Mouse (Mus musculus): ENCODE results near the gene Cdk2ap2. TPM values are rescaled to one million over a fixed set of nuclear protein-coding genes. Genes with fewer than 3 reads are reported as not detected.
A peak's percentile ranks its signal among the peaks of the same experiment; 100 is the strongest.

The Cdk2ap2 gene
- polyA plus RNA-seq, 1 experiment from 2014 or later, result 86.0 TPM

- Histone ChIP-seq H3K9me3 (replicated peaks; ENCODE audit: control insufficient read depth, low read length) (no peaks in the 10 kb centered on the region), H3K27ac (ENCODE audit: low read length) (no peak overlapping the region), H3K36me3 (ENCODE audit: control insufficient read depth, insufficient read depth) (no peaks in the 10 kb centered on the region), H3K4me1 (ENCODE audit: control insufficient read depth, insufficient read depth, low read length) (0 out of 2 replicates have a peak, but pooled peaks cover 3% of the 10 kb centered on the region), H3K4me3 (ENCODE audit: low read length) (no peak overlapping the region), H3K4me2 (ENCODE audit: low read depth, low read length) (no peak overlapping the region), H3K27me3 (ENCODE audit: control insufficient read depth, insufficient read depth, low read length) (no peaks in the 10 kb centered on the region), H3K9ac (ENCODE audit: low read length) (no peak overlapping the region)
- WGBS, result 85% methylated on average over 6 of the region's 6 CpGs
- ATAC-seq (replicated peaks; ENCODE audit: extremely low read depth, insufficient read depth, low FRiP score), result no peak
Measured at GRCm38 (mm10) chr19:4140147-4140546, 43.2 kb downstream of the Cdk2ap2 start.

- no peak overlapping the region for H3K4me2 ChIP-seq (ENCODE audit: low read depth, low read length)
- ATAC-seq (replicated peaks; ENCODE audit: extremely low read depth, insufficient read depth, low FRiP score), result no peak
- H3K27ac ChIP-seq (ENCODE audit: low read length), result no peak overlapping the region
- 83% methylated on average over 18 of the region's 18 CpGs for WGBS
- H3K4me1 ChIP-seq (ENCODE audit: control insufficient read depth, insufficient read depth, low read length), result 0 out of 2 replicates have a peak, but pooled peaks cover 3% of the 10 kb centered on the region
- no peaks in the 10 kb centered on the region for H3K27me3 ChIP-seq (ENCODE audit: control insufficient read depth, insufficient read depth, low read length)
- H3K36me3 ChIP-seq (ENCODE audit: control insufficient read depth, insufficient read depth), result no peaks in the 10 kb centered on the region
- H3K4me3 ChIP-seq (ENCODE audit: low read length), result no peak overlapping the region
- no peak overlapping the region for H3K9ac ChIP-seq (ENCODE audit: low read length)
- no peaks in the 10 kb centered on the region; the same call in 1 of the 2 replicates for H3K9me3 ChIP-seq (replicated peaks; ENCODE audit: control insufficient read depth, low read length)
Measured at GRCm38 (mm10) chr19:4142416-4143173, 45.6 kb downstream of the Cdk2ap2 start.

- no peak for ATAC-seq (replicated peaks; ENCODE audit: extremely low read depth, insufficient read depth, low FRiP score)
- H3K36me3 ChIP-seq (ENCODE audit: control insufficient read depth, insufficient read depth), result no peaks in the 10 kb centered on the region
- no peaks in the 10 kb centered on the region; the same call in 1 of the 2 replicates for H3K9me3 ChIP-seq (replicated peaks; ENCODE audit: control insufficient read depth, low read length)
- H3K4me2 ChIP-seq (ENCODE audit: low read depth, low read length), result no peak within 1 kb of the TSS
- 71% methylated on average over 7 of the region's 7 CpGs for WGBS
- H3K27ac ChIP-seq (ENCODE audit: low read length), result peak within 1 kb of the TSS; percentile 60
- H3K9ac ChIP-seq (ENCODE audit: low read length), result no peak within 1 kb of the TSS
- no peak within 1 kb of the TSS for H3K4me3 ChIP-seq (ENCODE audit: low read length)
- H3K27me3 ChIP-seq (ENCODE audit: control insufficient read depth, insufficient read depth, low read length), result no peaks in the 10 kb centered on the region
- peaks cover 1% of the 10 kb centered on the region; the same call in 1 of the 2 replicates for H3K4me1 ChIP-seq (ENCODE audit: control insufficient read depth, insufficient read depth, low read length)
Measured at GRCm38 (mm10) chr19:4143759-4144268, 46.8 kb downstream of the Cdk2ap2 start, which contains the start of gene Cabp4. Gene Cabp4, minus strand, starts transcription at chr19:4144033.

- no peaks in the 10 kb centered on the region for H3K27me3 ChIP-seq (ENCODE audit: control insufficient read depth, insufficient read depth, low read length)
- no peak overlapping the region for H3K4me2 ChIP-seq (ENCODE audit: low read depth, low read length)
- ATAC-seq (replicated peaks; ENCODE audit: extremely low read depth, insufficient read depth, low FRiP score), result no peak
- peak overlapping the region; percentile 60 for H3K27ac ChIP-seq (ENCODE audit: low read length)
- H3K9me3 ChIP-seq (replicated peaks; ENCODE audit: control insufficient read depth, low read length), result no peaks in the 10 kb centered on the region; the same call in 1 of the 2 replicates
- no peak overlapping the region for H3K4me3 ChIP-seq (ENCODE audit: low read length)
- no peak overlapping the region for H3K9ac ChIP-seq (ENCODE audit: low read length)
- no peaks in the 10 kb centered on the region for H3K36me3 ChIP-seq (ENCODE audit: control insufficient read depth, insufficient read depth)
- peaks cover 8% of the 10 kb centered on the region for H3K4me1 ChIP-seq (ENCODE audit: control insufficient read depth, insufficient read depth, low read length)
- WGBS, result 72% methylated on average over 16 of the region's 16 CpGs
Measured at GRCm38 (mm10) chr19:4144550-4145498, 47.8 kb downstream of the Cdk2ap2 start.

- ATAC-seq (replicated peaks; ENCODE audit: extremely low read depth, insufficient read depth, low FRiP score), result no peak
- 89% methylated on average over 5 of the region's 5 CpGs for WGBS
- Histone ChIP-seq H3K4me2 (ENCODE audit: low read depth, low read length) (no peak overlapping the region), H3K9ac (ENCODE audit: low read length) (no peak overlapping the region), H3K36me3 (ENCODE audit: control insufficient read depth, insufficient read depth) (peaks cover 4% of the 10 kb centered on the region), H3K9me3 (replicated peaks; ENCODE audit: control insufficient read depth, low read length) (no peaks in the 10 kb centered on the region; the same call in 1 of the 2 replicates), H3K4me3 (ENCODE audit: low read length) (no peak overlapping the region), H3K27ac (ENCODE audit: low read length) (no peak overlapping the region), H3K4me1 (ENCODE audit: control insufficient read depth, insufficient read depth, low read length) (peaks cover 9% of the 10 kb centered on the region), H3K27me3 (ENCODE audit: control insufficient read depth, insufficient read depth, low read length) (no peaks in the 10 kb centered on the region)
Measured at GRCm38 (mm10) chr19:4145936-4146335, 49.0 kb downstream of the Cdk2ap2 start.

- ATAC-seq (replicated peaks; ENCODE audit: extremely low read depth, insufficient read depth, low FRiP score), result no peak
- Histone ChIP-seq H3K9ac (ENCODE audit: low read length) (no peak overlapping the region), H3K4me1 (ENCODE audit: control insufficient read depth, insufficient read depth, low read length) (peaks cover 9% of the 10 kb centered on the region), H3K4me3 (ENCODE audit: low read length) (no peak overlapping the region), H3K36me3 (ENCODE audit: control insufficient read depth, insufficient read depth) (peaks cover 8% of the 10 kb centered on the region), H3K27me3 (ENCODE audit: control insufficient read depth, insufficient read depth, low read length) (no peaks in the 10 kb centered on the region), H3K27ac (ENCODE audit: low read length) (no peak overlapping the region), H3K4me2 (ENCODE audit: low read depth, low read length) (no peak overlapping the region), H3K9me3 (replicated peaks; ENCODE audit: control insufficient read depth, low read length) (no peaks in the 10 kb centered on the region; the same call in 1 of the 2 replicates)
- WGBS, result 60% methylated on average over 12 of the region's 12 CpGs
Measured at GRCm38 (mm10) chr19:4146366-4147021, 49.5 kb downstream of the Cdk2ap2 start.

GRCm38 (mm10) chr19:4147022-4147405 lies 50.0 kb downstream of the Cdk2ap2 start:
- peaks cover 12% of the 10 kb centered on the region for H3K4me1 ChIP-seq (ENCODE audit: control insufficient read depth, insufficient read depth, low read length)
- no peak overlapping the region for H3K4me3 ChIP-seq (ENCODE audit: low read length)
- H3K27me3 ChIP-seq (ENCODE audit: control insufficient read depth, insufficient read depth, low read length), result no peaks in the 10 kb centered on the region
- no peak overlapping the region for H3K9ac ChIP-seq (ENCODE audit: low read length)
- no peak overlapping the region for H3K27ac ChIP-seq (ENCODE audit: low read length)
- 52% methylated on average over 3 of the region's 3 CpGs for WGBS
- H3K4me2 ChIP-seq (ENCODE audit: low read depth, low read length), result no peak overlapping the region
- ATAC-seq (replicated peaks; ENCODE audit: extremely low read depth, insufficient read depth, low FRiP score), result no peak
- H3K9me3 ChIP-seq (replicated peaks; ENCODE audit: control insufficient read depth, low read length), result no peaks in the 10 kb centered on the region; the same call in 1 of the 2 replicates
- peaks cover 8% of the 10 kb centered on the region for H3K36me3 ChIP-seq (ENCODE audit: control insufficient read depth, insufficient read depth)

GRCm38 (mm10) chr19:4147782-4148490 lies 51.0 kb downstream of the Cdk2ap2 start:
- H3K36me3 ChIP-seq (ENCODE audit: control insufficient read depth, insufficient read depth), result peaks cover 12% of the 10 kb centered on the region
- peak overlapping the region; percentile 83 for H3K4me3 ChIP-seq (ENCODE audit: low read length)
- peaks cover 12% of the 10 kb centered on the region for H3K4me1 ChIP-seq (ENCODE audit: control insufficient read depth, insufficient read depth, low read length)
- WGBS, result 39% methylated on average over 9 of the region's 9 CpGs
- H3K27ac ChIP-seq (ENCODE audit: low read length), result peak overlapping the region; percentile 54
- ATAC-seq (replicated peaks; ENCODE audit: extremely low read depth, insufficient read depth, low FRiP score), result no peak
- H3K4me2 ChIP-seq (ENCODE audit: low read depth, low read length), result peak overlapping the region; percentile 76
- H3K27me3 ChIP-seq (ENCODE audit: control insufficient read depth, insufficient read depth, low read length), result no peaks in the 10 kb centered on the region
- no peaks in the 10 kb centered on the region; the same call in 1 of the 2 replicates for H3K9me3 ChIP-seq (replicated peaks; ENCODE audit: control insufficient read depth, low read length)
- peak overlapping the region; percentile 48 for H3K9ac ChIP-seq (ENCODE audit: low read length)

Measured in heart, embryonic 16.5 days (tissue).